Mouse (Mus musculus): ENCODE measurements at regions not wholly inside any gene's neighbourhood (a gene's known extent, or its start where the extent isn't known, plus 50 kb on each side); places are given as distances from the start of the nearest gene placed in this dataset.

GRCm38 (mm10) chr16:76603846-76604258, 230.2 kb upstream of the Nrip1 start:
- peak; percentile 93 for ATAC-seq (replicated peaks; ENCODE audit: poor library complexity, severe bottlenecking)

GRCm38 (mm10) chr16:76603431-76603830, 229.8 kb upstream of the Nrip1 start:
- ATAC-seq (replicated peaks; ENCODE audit: poor library complexity, severe bottlenecking) = peak; percentile 10; the same call in 1 of the 2 replicates

- ATAC-seq (replicated peaks; ENCODE audit: poor library complexity, severe bottlenecking) = no peak
Observed at GRCm38 (mm10) chr16:76600131-76600530, 226.5 kb upstream of the Nrip1 start.

GRCm38 (mm10) chr16:76591956-76592768, 218.5 kb upstream of the Nrip1 start:
- ATAC-seq (replicated peaks; ENCODE audit: poor library complexity, severe bottlenecking) = no peak

- no peak for ATAC-seq (replicated peaks; ENCODE audit: poor library complexity, severe bottlenecking)
Observed at GRCm38 (mm10) chr16:76589791-76590190, 216.2 kb upstream of the Nrip1 start.

- no peak for ATAC-seq (replicated peaks; ENCODE audit: poor library complexity, severe bottlenecking)
Observed at GRCm38 (mm10) chr16:76577206-76577605, 203.6 kb upstream of the Nrip1 start.

- ATAC-seq (replicated peaks; ENCODE audit: poor library complexity, severe bottlenecking) = no peak
Observed at GRCm38 (mm10) chr16:76575281-76575680, 201.7 kb upstream of the Nrip1 start.

- ATAC-seq (replicated peaks; ENCODE audit: poor library complexity, severe bottlenecking) = no peak
Observed at GRCm38 (mm10) chr16:76566220-76566619, 192.6 kb upstream of the Nrip1 start.

- ATAC-seq (replicated peaks; ENCODE audit: poor library complexity, severe bottlenecking) = no peak
Observed at GRCm38 (mm10) chr16:76554846-76555245, 181.2 kb upstream of the Nrip1 start.

- peak; percentile 95 for ATAC-seq (replicated peaks; ENCODE audit: poor library complexity, severe bottlenecking)
Observed at GRCm38 (mm10) chr16:76549628-76550027, 176.0 kb upstream of the Nrip1 start.

- no peak for ATAC-seq (replicated peaks; ENCODE audit: poor library complexity, severe bottlenecking)
Observed at GRCm38 (mm10) chr16:76547087-76547486, 173.5 kb upstream of the Nrip1 start.

GRCm38 (mm10) chr16:76546632-76547031, 173.0 kb upstream of the Nrip1 start:
- ATAC-seq (replicated peaks; ENCODE audit: poor library complexity, severe bottlenecking) = no peak

- ATAC-seq (replicated peaks; ENCODE audit: poor library complexity, severe bottlenecking) = no peak
Observed at GRCm38 (mm10) chr16:76545942-76546341, 172.3 kb upstream of the Nrip1 start.

GRCm38 (mm10) chr16:76544972-76545371, 171.3 kb upstream of the Nrip1 start:
- ATAC-seq (replicated peaks; ENCODE audit: poor library complexity, severe bottlenecking) = no peak

- no peak for ATAC-seq (replicated peaks; ENCODE audit: poor library complexity, severe bottlenecking)
Observed at GRCm38 (mm10) chr16:76540964-76541363, 167.3 kb upstream of the Nrip1 start.

- ATAC-seq (replicated peaks; ENCODE audit: poor library complexity, severe bottlenecking) = 0 out of 2 replicates have a peak, but pooled peaks have one; percentile 22
Observed at GRCm38 (mm10) chr16:76540328-76540923, 166.8 kb upstream of the Nrip1 start.

- peak; percentile 79 for ATAC-seq (replicated peaks; ENCODE audit: poor library complexity, severe bottlenecking)
Observed at GRCm38 (mm10) chr16:76539669-76540068, 166.0 kb upstream of the Nrip1 start.

- peak; percentile 63 for ATAC-seq (replicated peaks; ENCODE audit: poor library complexity, severe bottlenecking)
Observed at GRCm38 (mm10) chr16:76537871-76538270, 164.2 kb upstream of the Nrip1 start.

GRCm38 (mm10) chr16:76532928-76533217, 159.2 kb upstream of the Nrip1 start:
- ATAC-seq (replicated peaks; ENCODE audit: poor library complexity, severe bottlenecking) = peak; percentile 75

- peak; percentile 13 for ATAC-seq (replicated peaks; ENCODE audit: poor library complexity, severe bottlenecking)
Observed at GRCm38 (mm10) chr16:76532142-76532927, 158.7 kb upstream of the Nrip1 start.

- peak; percentile 52 for ATAC-seq (replicated peaks; ENCODE audit: poor library complexity, severe bottlenecking)
Observed at GRCm38 (mm10) chr16:76530886-76531285, 157.3 kb upstream of the Nrip1 start.
